Mouse (Mus musculus): ENCODE data around the gene Fam89b. TPM values are rescaled to one million over a fixed set of nuclear protein-coding genes. Genes with fewer than 3 reads are reported as not detected.

Gene Fam89b
- total RNA-seq, 2 experiments from 2014 or later = 41.4 to 66.5 TPM

DNA sequence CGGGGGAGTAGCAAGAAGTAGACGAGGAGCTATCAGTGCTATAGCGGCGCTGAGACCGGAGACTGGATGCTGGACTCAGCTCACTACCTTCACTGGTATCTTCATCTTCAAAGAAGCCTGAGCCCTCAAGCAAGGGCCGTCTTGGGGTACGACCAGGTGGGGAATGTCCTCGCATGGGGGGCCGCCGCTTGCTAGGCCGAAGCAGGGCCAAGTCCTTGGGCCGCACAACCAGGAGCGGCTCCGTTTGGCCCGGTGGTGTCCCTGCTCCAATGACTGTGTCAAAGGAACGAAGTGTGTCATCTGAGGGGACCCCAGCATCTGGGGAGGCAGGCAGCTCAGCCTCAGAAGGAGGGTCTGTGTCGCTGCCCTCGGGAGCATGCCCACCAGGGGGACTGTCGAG lies 44.0 kb downstream of the Fam89b start:
- no peak for DNase-seq

- DNase-seq = no peak
These were observed 44.5 kb downstream of the Fam89b start for GRCm38 (mm10) chr19:5684985-5685384.

GRCm38 (mm10) chr19:5684236-5684635 lies 45.2 kb downstream of the Fam89b start:
- DNase-seq = no peak

DNA sequence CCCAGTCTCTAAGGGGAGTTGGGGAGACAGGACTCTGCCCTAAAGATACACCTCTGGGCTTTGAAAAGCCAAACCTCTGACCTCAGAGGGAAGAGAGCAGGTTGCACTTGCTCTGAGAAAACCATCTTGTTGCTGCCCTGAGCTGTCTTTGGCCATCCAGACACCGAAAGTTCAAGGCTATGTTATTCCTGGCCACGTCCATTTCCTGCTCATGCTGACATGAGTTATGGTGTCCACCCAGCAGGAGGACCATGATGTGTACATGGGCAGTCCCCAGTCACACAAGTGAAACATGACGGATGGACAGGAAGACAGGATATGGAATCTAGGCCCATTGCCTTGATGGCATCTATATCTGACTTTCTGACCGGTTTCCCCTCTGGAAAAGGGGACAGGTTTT lies 49.0 kb downstream of the Fam89b start:
- DNase-seq = peak; percentile 58 to 72

Small RNA genes lying within 50 kb of the gene (microRNA-seq; reads per million reads assigned to microRNA genes)
- gene Mir6987 = not detected

Other genes starting within 250 kb of the Fam89b start
- 10 to 100 TPM; 23.1 to 30.7 TPM for gene Mus81, start 241.3 kb downstream of the Fam89b start, total RNA-seq (2021)
- gene Cfl1, start 239.2 kb downstream of the Fam89b start, total RNA-seq (2021) = 100 to 1,000 TPM; 659 to 740 TPM
- gene 1700020D05Rik, start 225.9 kb downstream of the Fam89b start, total RNA-seq (2021) = 1 to 10 TPM; 1.0 to 1.5 TPM
- gene Snx32, start 219.1 kb downstream of the Fam89b start, total RNA-seq (2021) = 10 to 100 TPM; 11.1 to 12.1 TPM
- gene Ovol1, start 169.0 kb downstream of the Fam89b start, total RNA-seq (2021) = not detected
- 1 to 10 TPM; 7.8 to 8.3 TPM for gene Ap5b1, start 161.6 kb downstream of the Fam89b start, total RNA-seq (2021)
- 100 to 1,000 TPM; 124 to 139 TPM for gene Rnaseh2c, start 127.8 kb downstream of the Fam89b start, total RNA-seq (2021)
- gene Kat5, start 119.4 kb downstream of the Fam89b start, total RNA-seq (2021) = 10 to 100 TPM; 66.2 to 68.2 TPM
- gene Rela, start 92.2 kb downstream of the Fam89b start, total RNA-seq (2021) = 10 to 100 TPM; 85.7 to 86.4 TPM
- gene Sipa1, start 65.9 kb downstream of the Fam89b start, total RNA-seq (2021) = 10 to 100 TPM; 40.5 to 57.2 TPM
- 10 to 100 TPM; 44.7 to 45.8 TPM for gene Map3k11, start 40.9 kb downstream of the Fam89b start, total RNA-seq (2021)
- gene Pcnx3, start 40.7 kb downstream of the Fam89b start, total RNA-seq (2021) = 100 to 1,000 TPM in 1 of 2 experiments, 10 to 100 TPM in 1; 89.5 to 108 TPM
- gene Kcnk7, start 25.3 kb downstream of the Fam89b start, total RNA-seq (2021) = not detected
- gene Ehbp1l1, start 3.3 kb downstream of the Fam89b start, total RNA-seq (2021) = 10 to 100 TPM; 30.8 to 38.3 TPM
- gene Ltbp3, start 11.3 kb upstream of the Fam89b start, total RNA-seq (2021) = 100 to 1,000 TPM; 222 to 305 TPM
- 100 to 1,000 TPM; 103 to 107 TPM for gene Scyl1, start 41.8 kb upstream of the Fam89b start, total RNA-seq (2021)
- 10 to 100 TPM; 35.5 to 52.6 TPM for gene Frmd8, start 145.6 kb upstream of the Fam89b start, total RNA-seq (2021)
- 10 to 100 TPM in 1 of 2 experiments, 1 to 10 TPM in 1; 9.4 to 33.2 TPM for gene Slc25a45, start 148.2 kb upstream of the Fam89b start, total RNA-seq (2021)
- 1 to 10 TPM in 1 of 2 experiments, under 1 TPM in 1; 0.92 to 1.4 TPM for gene Tigd3, start 164.5 kb upstream of the Fam89b start, total RNA-seq (2021)
- 100 to 1,000 TPM in 1 of 2 experiments, 10 to 100 TPM in 1; 89.6 to 120 TPM for gene Dpf2, start 183.4 kb upstream of the Fam89b start, total RNA-seq (2021)
- gene Cdc42ep2, start 195.2 kb upstream of the Fam89b start, total RNA-seq (2021) = 1 to 10 TPM; 6.0 to 6.2 TPM
- 10 to 100 TPM; 22.9 to 23.7 TPM for gene Pola2, start 234.5 kb upstream of the Fam89b start, total RNA-seq (2021)

Measured in adrenal gland, postnatal 36 days (tissue).